Mouse (Mus musculus): Measurements from ENCODE around the gene Foxm1.
"Not testable (repeated sequence)": the region's sequence is repeated elsewhere in the genome, so short reads cannot be mapped to it uniquely, and the experiment has no call there.

Foxm1 gene

GRCm38 (mm10) chr6:128376371-128377085 lies 13.8 kb downstream of the Foxm1 start:
- DNase-seq (ENCODE audit: extremely low spot score) = no peak

- no peak for DNase-seq (ENCODE audit: extremely low spot score)
These were observed 16.9 kb downstream of the Foxm1 start for GRCm38 (mm10) chr6:128379636-128380035.

- DNase-seq (ENCODE audit: extremely low spot score) = not testable (repeated sequence)
These were observed 17.9 kb downstream of the Foxm1 start for GRCm38 (mm10) chr6:128380594-128381167.

- no peak for DNase-seq (ENCODE audit: extremely low spot score)
These were observed 18.5 kb downstream of the Foxm1 start for GRCm38 (mm10) chr6:128381254-128381653.

- no peak for DNase-seq (ENCODE audit: extremely low spot score)
These were observed 21.0 kb downstream of the Foxm1 start for GRCm38 (mm10) chr6:128383752-128384151.

- no peak for DNase-seq (ENCODE audit: extremely low spot score)
These were observed 22.3 kb downstream of the Foxm1 start for GRCm38 (mm10) chr6:128385026-128385425.

GRCm38 (mm10) chr6:128389185-128389584 lies 26.4 kb downstream of the Foxm1 start:
- DNase-seq (ENCODE audit: extremely low spot score) = no peak

GRCm38 (mm10) chr6:128390683-128391082 lies 27.9 kb downstream of the Foxm1 start:
- DNase-seq (ENCODE audit: extremely low spot score) = no peak

- no peak for DNase-seq (ENCODE audit: extremely low spot score)
These were observed 35.0 kb downstream of the Foxm1 start for GRCm38 (mm10) chr6:128397574-128398261.

- DNase-seq (ENCODE audit: extremely low spot score) = no peak
These were observed 36.2 kb downstream of the Foxm1 start, which contains the start of gene Nrip2 for GRCm38 (mm10) chr6:128398996-128399395. Gene Nrip2 (plus strand): TSS chr6:128399296.

GRCm38 (mm10) chr6:128399421-128400185 lies 36.8 kb downstream of the Foxm1 start:
- DNase-seq (ENCODE audit: extremely low spot score) = peak; percentile 22

- DNase-seq (ENCODE audit: extremely low spot score) = no peak
These were observed 41.9 kb downstream of the Foxm1 start for GRCm38 (mm10) chr6:128404708-128405107.

GRCm38 (mm10) chr6:128408544-128409125 lies 45.9 kb downstream of the Foxm1 start:
- no peak for DNase-seq (ENCODE audit: extremely low spot score)

GRCm38 (mm10) chr6:128410305-128410704 lies 47.5 kb downstream of the Foxm1 start:
- no peak for DNase-seq (ENCODE audit: extremely low spot score)

- DNase-seq (ENCODE audit: extremely low spot score) = peak; percentile 77
These were observed 48.3 kb downstream of the Foxm1 start for GRCm38 (mm10) chr6:128411115-128411514.

- DNase-seq (ENCODE audit: extremely low spot score) = no peak
These were observed 53.4 kb downstream of the Foxm1 start for GRCm38 (mm10) chr6:128416169-128416568.

- DNase-seq (ENCODE audit: extremely low spot score) = no peak
These were observed 55.3 kb downstream of the Foxm1 start for GRCm38 (mm10) chr6:128418076-128418475.

GRCm38 (mm10) chr6:128421036-128421435 lies 58.3 kb downstream of the Foxm1 start:
- DNase-seq (ENCODE audit: extremely low spot score) = no peak

- no peak for DNase-seq (ENCODE audit: extremely low spot score)
These were observed 58.7 kb downstream of the Foxm1 start for GRCm38 (mm10) chr6:128421480-128421879.

GRCm38 (mm10) chr6:128423496-128424268 lies 60.9 kb downstream of the Foxm1 start:
- no peak for DNase-seq (ENCODE audit: extremely low spot score)

Measured in embryo, embryonic 9.5 days (tissue).